Mouse (Mus musculus): Measurements from ENCODE around the gene 4930522L14Rik.
"Not testable (repeated sequence)": the region's sequence is repeated elsewhere in the genome, so short reads cannot be mapped to it uniquely, and the experiment has no call there.

DNA sequence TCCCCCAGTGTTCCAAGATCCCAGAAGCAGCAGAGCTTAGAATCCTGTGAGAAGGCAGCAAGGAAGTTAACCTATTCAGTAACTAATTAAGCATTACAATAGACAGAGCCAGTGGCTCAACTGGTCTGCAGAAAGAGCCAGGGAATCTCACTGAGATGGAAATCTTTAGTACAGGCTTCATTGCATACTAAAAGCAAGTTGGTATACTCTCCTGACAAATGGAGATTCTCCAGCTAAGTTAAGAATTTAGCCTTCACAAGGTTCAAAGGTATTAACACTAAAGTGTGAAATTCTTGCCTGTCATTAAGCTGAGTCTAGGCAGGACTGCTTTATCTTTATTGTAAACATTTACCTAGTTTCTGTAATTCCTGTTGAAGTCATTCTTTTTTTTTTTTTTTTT, 49.8 kb upstream of the 4930522L14Rik start:
- TF ChIP-seq POLR2A (IDR thresholded peaks at IDR 0.05; ENCODE audit: insufficient read depth, low read depth, low read length); CTCF (IDR thresholded peaks at IDR 0.05); EP300 (IDR thresholded peaks at IDR 0.05; ENCODE audit: insufficient read depth, low read depth, low read length): not testable (repeated sequence)

All from heart, adult 2 months (tissue).